Mouse (Mus musculus) lung, adult 2 months (tissue): ENCODE measurements around the gene Rtl10.

ENCODE experiments used
- CTCF ChIP-seq: fragments of 200-500 bp; IDR thresholded peaks from 2 replicates; pipeline ENCODE4 v1.5.1; 2011; ENCODE audit warnings: mild to moderate bottlenecking, low read length, control low read depth; ENCODE audit not compliant: insufficient read depth
- POLR2A ChIP-seq: fragments of 200-500 bp; IDR thresholded peaks from 2 replicates; pipeline ENCODE4 v1.6.1; 2011; ENCODE audit warnings: low read depth, mild to moderate bottlenecking, control low read depth, low read length, borderline replicate concordance; ENCODE audit errors: extremely low read depth

DNA sequence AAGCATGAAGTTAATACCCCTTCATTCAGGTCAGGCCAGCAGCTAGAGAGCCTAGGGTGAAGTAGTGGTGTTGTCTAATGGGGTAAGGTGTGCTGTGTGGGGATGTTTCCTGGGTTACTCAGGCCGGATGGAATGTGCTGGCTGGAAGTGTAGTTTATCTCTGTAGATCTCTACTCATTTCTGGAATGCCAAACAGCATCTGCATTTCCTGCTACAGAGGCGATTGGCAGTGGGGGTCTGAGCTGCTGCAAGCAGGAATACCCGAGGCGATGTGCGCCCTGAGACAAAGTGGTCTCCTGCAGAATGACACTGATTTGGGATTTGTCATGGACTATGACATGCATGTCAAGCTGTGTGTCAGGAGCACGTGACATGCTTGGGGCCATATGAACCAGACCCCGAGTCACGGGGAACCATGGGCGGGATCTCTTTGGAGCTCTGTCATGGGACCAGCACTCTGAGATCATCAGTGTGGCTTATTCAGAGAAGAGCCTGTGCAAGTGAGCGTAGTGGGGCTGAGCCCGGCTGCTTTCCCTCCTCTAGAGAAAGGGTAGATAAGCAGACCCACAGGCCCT lies 27.2 kb upstream of the Rtl10 start:
- TF ChIP-seq CTCF: no peak
- TF ChIP-seq POLR2A: no peak
